Mouse (Mus musculus): ENCODE measurements around the gene 2410131K14Rik. TPM values are rescaled to one million over a fixed set of nuclear protein-coding genes. Genes with fewer than 3 reads are reported as not detected.

Gene 2410131K14Rik
- polyA plus RNA-seq, 1 experiment from 2014 or later: 8.5 TPM

DNA sequence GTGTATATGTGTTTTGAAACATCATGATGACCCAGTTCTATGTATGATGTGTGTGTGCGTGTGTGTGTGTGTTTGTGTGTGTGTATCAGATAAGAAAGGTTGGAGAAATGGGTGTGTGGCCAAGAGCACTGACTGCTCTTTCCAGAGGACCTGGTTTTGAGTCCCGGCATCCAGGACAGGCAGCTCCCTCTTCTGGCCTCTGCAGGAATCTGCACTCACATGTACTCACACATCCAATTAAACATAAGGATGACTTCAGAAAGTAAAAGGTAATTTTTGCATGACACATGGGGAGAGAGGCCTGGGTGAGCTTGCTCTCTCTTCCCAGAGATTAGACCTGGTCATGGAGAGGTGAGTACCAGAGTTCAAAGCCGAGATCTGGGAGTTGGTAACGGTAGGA lies 12.0 kb downstream of the 2410131K14Rik start:
- Histone ChIP-seq H3K4me1 (replicated peaks; ENCODE audit: control insufficient read depth, insufficient read depth, low read length) (no peaks in the 10 kb centered on the region), H3K36me3 (ENCODE audit: control insufficient read depth, insufficient read depth, low read length) (peaks cover 49% of the 10 kb centered on the region), H3K27ac (ENCODE audit: low read depth) (no peak overlapping the region), H3K27me3 (replicated peaks; ENCODE audit: control insufficient read depth, insufficient read depth, low read length) (no peaks in the 10 kb centered on the region), H3K4me3 (ENCODE audit: low read depth, low read length) (no peak overlapping the region), H3K4me2 (ENCODE audit: low read length) (no peak overlapping the region), H3K9ac (ENCODE audit: low read length) (no peak overlapping the region), H3K9me3 (ENCODE audit: control insufficient read depth, low read length) (no peaks in the 10 kb centered on the region)
- WGBS: 97% methylated on average over 4 of the region's 4 CpGs
- no peak for DNase-seq (ENCODE audit: low spot score)
- no peak for ATAC-seq (replicated peaks; ENCODE audit: low FRiP score, low TSS enrichment, low read depth)

DNA sequence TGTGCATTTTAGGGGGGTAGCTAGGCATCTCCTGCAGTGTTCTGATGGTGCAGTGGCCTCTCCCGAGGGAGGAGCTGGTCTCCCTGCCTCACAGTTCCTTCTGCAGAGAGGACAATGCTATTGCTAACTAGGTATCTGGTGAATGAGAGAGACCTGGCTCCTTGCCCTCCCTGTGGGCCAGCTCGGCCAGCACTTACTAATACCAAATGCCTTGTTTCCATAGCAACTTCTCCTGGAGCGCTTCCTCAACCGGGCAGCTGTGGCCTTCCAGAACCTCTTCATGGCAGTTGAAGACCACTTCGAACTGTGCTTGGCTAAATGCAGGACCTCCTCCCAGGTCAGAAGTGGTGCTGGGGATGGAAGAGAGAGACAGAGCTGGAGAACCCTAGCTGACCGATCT lies 14.1 kb downstream of the 2410131K14Rik start:
- no peak overlapping the region for H3K9ac ChIP-seq (ENCODE audit: low read length)
- no peak for ATAC-seq (replicated peaks; ENCODE audit: low FRiP score, low TSS enrichment, low read depth)
- peaks cover 56% of the 10 kb centered on the region for H3K36me3 ChIP-seq (ENCODE audit: control insufficient read depth, insufficient read depth, low read length)
- no peak overlapping the region for H3K4me3 ChIP-seq (ENCODE audit: low read depth, low read length)
- 73% methylated on average over 6 of the region's 6 CpGs for WGBS
- H3K9me3 ChIP-seq (ENCODE audit: control insufficient read depth, low read length): no peaks in the 10 kb centered on the region
- H3K4me1 ChIP-seq (replicated peaks; ENCODE audit: control insufficient read depth, insufficient read depth, low read length): no peaks in the 10 kb centered on the region
- DNase-seq (ENCODE audit: low spot score): no peak
- H3K4me2 ChIP-seq (ENCODE audit: low read length): no peak overlapping the region
- H3K27me3 ChIP-seq (replicated peaks; ENCODE audit: control insufficient read depth, insufficient read depth, low read length): no peaks in the 10 kb centered on the region
- no peak overlapping the region for H3K27ac ChIP-seq (ENCODE audit: low read depth)

DNA sequence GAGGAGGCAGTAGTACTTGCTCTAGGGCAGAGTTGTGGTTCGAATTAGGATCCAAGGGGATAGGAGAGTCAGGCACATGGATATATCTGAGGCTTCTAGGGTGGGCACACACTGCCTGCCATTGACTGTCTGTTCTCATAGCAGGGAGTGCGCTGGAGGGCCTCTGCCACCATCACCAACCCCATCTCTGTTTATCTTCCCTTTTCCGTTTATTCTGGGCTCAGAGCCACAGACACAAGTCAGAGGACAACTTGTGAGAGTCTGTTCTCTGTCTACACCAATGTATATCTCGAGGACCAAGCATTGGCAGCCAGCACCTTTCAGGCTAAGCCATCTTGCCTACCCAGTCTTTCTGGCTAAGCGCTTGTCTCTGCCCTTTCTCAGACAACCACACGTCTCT lies 14.6 kb downstream of the 2410131K14Rik start:
- 71% methylated on average over 6 of the region's 6 CpGs for WGBS
- no peak overlapping the region for H3K4me2 ChIP-seq (ENCODE audit: low read length)

DNA sequence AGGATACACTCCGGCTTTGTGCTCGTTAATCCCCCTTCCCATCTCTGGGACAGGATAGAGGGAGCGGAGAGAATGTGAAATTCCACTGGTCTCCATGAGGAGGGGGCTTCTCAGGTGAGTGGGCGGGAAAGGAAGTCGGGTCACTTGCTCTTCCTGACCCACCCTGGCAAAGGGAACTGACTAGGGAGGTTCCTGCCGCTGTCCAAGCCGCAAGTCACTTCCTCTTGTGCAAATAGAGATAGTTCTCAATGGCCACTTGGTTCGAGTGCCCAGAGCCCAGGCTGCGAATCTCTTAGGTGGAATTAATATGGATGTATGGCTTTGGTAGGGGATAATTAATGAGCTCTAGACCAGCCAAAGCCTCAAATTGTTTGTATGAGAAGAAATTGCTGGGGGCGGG lies 15.0 kb downstream of the 2410131K14Rik start:
- H3K4me2 ChIP-seq (ENCODE audit: low read length): no peak overlapping the region
- 87% methylated on average over 10 of the region's 10 CpGs for WGBS

More for the DNA sequence above, 14.6 kb downstream of the 2410131K14Rik start:
- H3K9me3 ChIP-seq (ENCODE audit: control insufficient read depth, low read length): no peaks in the 10 kb centered on the region
- no peak for ATAC-seq (replicated peaks; ENCODE audit: low FRiP score, low TSS enrichment, low read depth)
- no peak for DNase-seq (ENCODE audit: low spot score)
- H3K27me3 ChIP-seq (replicated peaks; ENCODE audit: control insufficient read depth, insufficient read depth, low read length): no peaks in the 10 kb centered on the region
- H3K9ac ChIP-seq (ENCODE audit: low read length): no peak overlapping the region
- no peak overlapping the region for H3K27ac ChIP-seq (ENCODE audit: low read depth)
- peaks cover 56% of the 10 kb centered on the region for H3K36me3 ChIP-seq (ENCODE audit: control insufficient read depth, insufficient read depth, low read length)
- H3K4me3 ChIP-seq (ENCODE audit: low read depth, low read length): no peak overlapping the region
- no peaks in the 10 kb centered on the region for H3K4me1 ChIP-seq (replicated peaks; ENCODE audit: control insufficient read depth, insufficient read depth, low read length)

DNA sequence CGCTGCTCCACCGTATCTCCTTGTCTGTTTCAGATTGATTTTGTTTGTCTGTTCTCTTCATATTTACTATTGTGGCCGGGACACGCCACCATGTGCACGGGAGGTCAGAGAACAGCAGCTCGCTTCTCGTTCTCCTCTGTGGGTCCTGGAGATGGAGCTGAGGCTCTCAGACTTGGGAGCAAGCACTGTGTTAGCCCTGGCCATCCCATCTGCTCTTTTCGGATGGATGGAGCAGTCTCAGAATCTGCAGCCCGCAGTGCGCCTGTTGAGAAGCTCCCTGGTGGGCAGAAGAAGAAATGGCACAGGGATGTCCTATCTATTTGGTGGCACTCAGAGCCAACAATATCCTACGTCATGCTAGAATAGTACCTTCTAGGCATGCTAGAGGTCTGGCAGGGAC lies 15.6 kb downstream of the 2410131K14Rik start:
- no peaks in the 10 kb centered on the region for H3K4me1 ChIP-seq (replicated peaks; ENCODE audit: control insufficient read depth, insufficient read depth, low read length)
- peaks cover 56% of the 10 kb centered on the region for H3K36me3 ChIP-seq (ENCODE audit: control insufficient read depth, insufficient read depth, low read length)
- no peak overlapping the region for H3K4me3 ChIP-seq (ENCODE audit: low read depth, low read length)
- H3K9ac ChIP-seq (ENCODE audit: low read length): no peak overlapping the region
- no peak for ATAC-seq (replicated peaks; ENCODE audit: low FRiP score, low TSS enrichment, low read depth)
- no peaks in the 10 kb centered on the region for H3K9me3 ChIP-seq (ENCODE audit: control insufficient read depth, low read length)
- 89% methylated on average over 11 of the region's 11 CpGs for WGBS
- H3K27me3 ChIP-seq (replicated peaks; ENCODE audit: control insufficient read depth, insufficient read depth, low read length): no peaks in the 10 kb centered on the region
- no peak for DNase-seq (ENCODE audit: low spot score)
- H3K27ac ChIP-seq (ENCODE audit: low read depth): no peak overlapping the region
- H3K4me2 ChIP-seq (ENCODE audit: low read length): no peak overlapping the region

More for the DNA sequence above, 15.0 kb downstream of the 2410131K14Rik start:
- peaks cover 56% of the 10 kb centered on the region for H3K36me3 ChIP-seq (ENCODE audit: control insufficient read depth, insufficient read depth, low read length)
- H3K27ac ChIP-seq (ENCODE audit: low read depth): no peak overlapping the region
- ATAC-seq (replicated peaks; ENCODE audit: low FRiP score, low TSS enrichment, low read depth) (no peak), DNase-seq (ENCODE audit: low spot score) (no peak)
- H3K27me3 ChIP-seq (replicated peaks; ENCODE audit: control insufficient read depth, insufficient read depth, low read length): no peaks in the 10 kb centered on the region
- H3K9me3 ChIP-seq (ENCODE audit: control insufficient read depth, low read length): no peaks in the 10 kb centered on the region
- no peak overlapping the region for H3K4me3 ChIP-seq (ENCODE audit: low read depth, low read length)
- no peak overlapping the region for H3K9ac ChIP-seq (ENCODE audit: low read length)
- no peaks in the 10 kb centered on the region for H3K4me1 ChIP-seq (replicated peaks; ENCODE audit: control insufficient read depth, insufficient read depth, low read length)

DNA sequence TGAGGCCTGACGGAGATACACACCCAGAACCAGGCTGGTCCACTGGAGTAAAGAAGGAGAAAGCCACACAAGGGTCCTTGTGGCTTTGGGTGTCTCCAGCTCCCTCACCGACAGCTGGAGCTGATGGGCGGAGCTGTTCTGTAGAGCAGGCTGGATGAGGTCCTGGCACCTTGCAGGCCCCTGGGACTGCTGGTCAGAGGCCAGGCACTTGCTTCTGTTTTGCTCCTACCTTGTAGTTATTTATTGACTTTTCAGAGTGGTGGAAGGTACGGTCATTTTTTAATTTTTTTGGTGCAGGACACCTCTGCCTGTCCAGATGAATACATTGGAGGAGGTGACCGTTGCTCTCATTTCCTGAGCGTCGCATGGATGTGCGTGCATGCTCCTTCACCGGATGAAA lies 16.2 kb downstream of the 2410131K14Rik start:
- Histone ChIP-seq H3K9ac (ENCODE audit: low read length) (no peak overlapping the region), H3K27ac (ENCODE audit: low read depth) (no peak overlapping the region), H3K9me3 (ENCODE audit: control insufficient read depth, low read length) (no peaks in the 10 kb centered on the region), H3K4me3 (ENCODE audit: low read depth, low read length) (no peak overlapping the region), H3K4me2 (ENCODE audit: low read length) (no peak overlapping the region), H3K4me1 (replicated peaks; ENCODE audit: control insufficient read depth, insufficient read depth, low read length) (no peaks in the 10 kb centered on the region), H3K36me3 (ENCODE audit: control insufficient read depth, insufficient read depth, low read length) (peaks cover 56% of the 10 kb centered on the region), H3K27me3 (replicated peaks; ENCODE audit: control insufficient read depth, insufficient read depth, low read length) (no peaks in the 10 kb centered on the region)
- 91% methylated on average over 9 of the region's 9 CpGs for WGBS
- no peak for DNase-seq (ENCODE audit: low spot score)
- ATAC-seq (replicated peaks; ENCODE audit: low FRiP score, low TSS enrichment, low read depth): no peak

DNA sequence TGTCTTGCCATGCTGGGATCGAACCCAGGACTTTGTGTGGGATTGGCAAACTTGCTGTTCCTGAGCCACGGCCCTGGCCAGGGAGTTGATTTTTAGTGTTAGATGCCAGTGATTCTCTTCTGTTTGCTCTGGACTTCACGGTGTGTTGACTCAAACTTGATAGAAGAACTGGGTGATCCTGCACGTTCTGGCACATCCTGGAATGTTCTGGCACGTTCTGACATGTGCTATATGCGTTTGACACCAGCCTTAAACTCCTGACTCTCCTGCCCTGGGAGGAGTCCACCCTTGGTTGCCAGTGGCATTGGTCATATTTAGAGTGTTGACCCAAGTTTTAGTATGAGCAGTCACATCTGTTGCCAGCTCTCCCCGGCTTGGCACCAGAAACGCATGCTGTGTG lies 17.4 kb downstream of the 2410131K14Rik start:
- Histone ChIP-seq H3K4me2 (ENCODE audit: low read length) (no peak overlapping the region), H3K27ac (ENCODE audit: low read depth) (no peak overlapping the region), H3K4me3 (ENCODE audit: low read depth, low read length) (no peak overlapping the region), H3K9ac (ENCODE audit: low read length) (no peak overlapping the region), H3K27me3 (replicated peaks; ENCODE audit: control insufficient read depth, insufficient read depth, low read length) (no peaks in the 10 kb centered on the region), H3K36me3 (ENCODE audit: control insufficient read depth, insufficient read depth, low read length) (peaks cover 45% of the 10 kb centered on the region), H3K9me3 (ENCODE audit: control insufficient read depth, low read length) (no peaks in the 10 kb centered on the region), H3K4me1 (replicated peaks; ENCODE audit: control insufficient read depth, insufficient read depth, low read length) (no peaks in the 10 kb centered on the region)
- DNase-seq (ENCODE audit: low spot score) (no peak), ATAC-seq (replicated peaks; ENCODE audit: low FRiP score, low TSS enrichment, low read depth) (no peak)
- WGBS: 88% methylated on average over 8 of the region's 8 CpGs

DNA sequence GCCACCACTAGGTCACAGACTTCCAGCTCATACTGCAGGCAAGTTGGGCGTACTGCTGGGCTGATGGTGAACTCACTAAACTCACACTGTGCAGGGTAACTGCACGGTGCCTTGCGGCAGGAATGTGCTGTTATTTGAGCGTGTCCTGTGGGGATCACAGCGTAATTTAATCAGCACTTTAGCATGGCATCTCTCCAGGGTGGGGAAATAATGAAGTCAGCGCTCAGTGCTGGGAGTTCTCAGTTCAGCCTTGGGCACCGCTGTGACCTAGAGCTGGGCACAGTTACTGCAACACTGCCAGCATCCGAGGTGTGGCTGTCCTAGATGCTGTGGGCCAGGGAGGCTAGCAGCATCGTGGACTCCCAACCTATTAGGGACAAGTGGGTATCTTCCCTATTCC lies 19.3 kb downstream of the 2410131K14Rik start:
- H3K36me3 ChIP-seq (ENCODE audit: control insufficient read depth, insufficient read depth, low read length): peaks cover 33% of the 10 kb centered on the region
- H3K4me2 ChIP-seq (ENCODE audit: low read length): no peak overlapping the region
- WGBS: 84% methylated on average over 9 of the region's 9 CpGs
- no peak overlapping the region for H3K4me3 ChIP-seq (ENCODE audit: low read depth, low read length)
- H3K27ac ChIP-seq (ENCODE audit: low read depth): no peak overlapping the region
- DNase-seq (ENCODE audit: low spot score): no peak
- H3K9me3 ChIP-seq (ENCODE audit: control insufficient read depth, low read length): no peaks in the 10 kb centered on the region
- H3K4me1 ChIP-seq (replicated peaks; ENCODE audit: control insufficient read depth, insufficient read depth, low read length): no peaks in the 10 kb centered on the region
- no peak for ATAC-seq (replicated peaks; ENCODE audit: low FRiP score, low TSS enrichment, low read depth)
- no peak overlapping the region for H3K9ac ChIP-seq (ENCODE audit: low read length)
- no peaks in the 10 kb centered on the region for H3K27me3 ChIP-seq (replicated peaks; ENCODE audit: control insufficient read depth, insufficient read depth, low read length)

DNA sequence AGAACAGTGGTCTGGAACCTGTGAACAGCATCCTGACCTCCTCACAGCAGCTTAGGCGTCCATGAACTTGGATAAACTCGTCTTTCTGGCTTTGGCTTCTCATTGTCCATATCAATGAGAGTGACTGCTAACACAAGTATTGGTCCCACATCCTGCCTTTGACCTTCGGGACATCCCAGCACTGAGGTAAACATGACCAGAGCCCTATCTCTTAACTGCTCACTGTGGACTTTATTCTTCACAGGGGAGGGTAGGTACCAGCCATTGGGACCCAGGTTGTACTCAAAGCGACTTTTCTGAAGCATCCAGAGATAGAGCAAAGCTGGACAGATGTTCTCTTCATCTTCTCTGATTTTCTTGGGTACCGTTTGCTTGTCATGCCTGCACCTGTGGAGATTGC lies 20.3 kb downstream of the 2410131K14Rik start:
- Histone ChIP-seq H3K9ac (ENCODE audit: low read length) (no peak overlapping the region), H3K27me3 (replicated peaks; ENCODE audit: control insufficient read depth, insufficient read depth, low read length) (no peaks in the 10 kb centered on the region), H3K4me2 (ENCODE audit: low read length) (no peak overlapping the region), H3K4me1 (replicated peaks; ENCODE audit: control insufficient read depth, insufficient read depth, low read length) (no peaks in the 10 kb centered on the region), H3K9me3 (ENCODE audit: control insufficient read depth, low read length) (no peaks in the 10 kb centered on the region), H3K27ac (ENCODE audit: low read depth) (no peak overlapping the region), H3K4me3 (ENCODE audit: low read depth, low read length) (no peak overlapping the region), H3K36me3 (ENCODE audit: control insufficient read depth, insufficient read depth, low read length) (peaks cover 23% of the 10 kb centered on the region)
- 76% methylated on average over 5 of the region's 5 CpGs for WGBS
- DNase-seq (ENCODE audit: low spot score) (no peak), ATAC-seq (replicated peaks; ENCODE audit: low FRiP score, low TSS enrichment, low read depth) (no peak)
